ENCODE assay signal across 8 mouse cellular contexts in genomic region chr13:75839719-75840481, GRCm38 (mm10). TPM values are rescaled to one million over a fixed set of nuclear protein-coding genes. Genes with fewer than 3 reads are reported as not detected.
DNase-seq lines count a peak whose midpoint lies in the region; ATAC-seq and TF ChIP-seq lines count a peak whose summit lies in the region.

Gene Glrx, plus strand, starts transcription at chr13:75839868.

- no peak for TF ChIP-seq CTCF in kidney, postnatal 0 days (IDR thresholded peaks at IDR 0.05; ENCODE audit: low read depth)
- TF ChIP-seq CTCF in liver, adult 2 months (IDR thresholded peaks at IDR 0.05; ENCODE audit: low read depth, low read length): no peak

- H3K4me3 ChIP-seq in brown adipose tissue, adult 24 weeks (ENCODE audit: insufficient read depth, low read depth, low read length): peak within 1 kb of the TSS; percentile 73
- H3K4me3 ChIP-seq in heart, embryonic 13.5 days: peak within 1 kb of the TSS; percentile 77
- H3K4me3 ChIP-seq in kidney, postnatal 0 days (replicated peaks; ENCODE audit: low read depth, low read length): peak within 1 kb of the TSS; percentile 53
- H3K4me3 ChIP-seq in liver, adult 2 months (ENCODE audit: insufficient read depth, low read depth, low read length): peak within 1 kb of the TSS; percentile 68
- peak within 1 kb of the TSS; percentile 77 for H3K4me3 ChIP-seq in myocyte

- H3K27ac ChIP-seq in brown adipose tissue, adult 24 weeks (replicated peaks; ENCODE audit: low read depth, low read length): peak within 1 kb of the TSS; percentile 54
- H3K27ac ChIP-seq in heart, embryonic 13.5 days (replicated peaks): peak within 1 kb of the TSS; percentile 95
- H3K27ac ChIP-seq in kidney, postnatal 0 days: peak within 1 kb of the TSS; percentile 86
- peak within 1 kb of the TSS; percentile 63 for H3K27ac ChIP-seq in liver, adult 2 months (replicated peaks; ENCODE audit: insufficient read depth, low read depth, low read length)

- DNase-seq in CD4-positive helper T cell, adult 2 months (ENCODE audit: low read depth, low spot score): peak; percentile 75
- DNase-seq in fibroblast of lung, adult 2 months (ENCODE audit: low read depth): peak; percentile 74
- DNase-seq in kidney, postnatal 0 days (ENCODE audit: low spot score): peak; percentile 95
- DNase-seq in liver, adult 2 months (ENCODE audit: extremely low read depth, low read depth, low spot score): peak; percentile 89
- peak; percentile 63 to 78 for DNase-seq in spleen, postnatal 4 days (ENCODE audit: low spot score in 2 of 2)

- peak within 1 kb of the TSS; percentile 78 for H3K4me2 ChIP-seq in heart, embryonic 13.5 days
- peak within 1 kb of the TSS; percentile 59 for H3K4me2 ChIP-seq in kidney, postnatal 0 days (ENCODE audit: low read length)
- peak within 1 kb of the TSS; percentile 96 for H3K4me2 ChIP-seq in myocyte (ENCODE audit: low read depth)

- H3K4me1 ChIP-seq in brown adipose tissue, adult 24 weeks (ENCODE audit: control insufficient read depth, insufficient read depth, insufficient read length, low read length): peaks cover 22% of the 10 kb centered on the region
- H3K4me1 ChIP-seq in heart, embryonic 13.5 days: peaks cover 46% of the 10 kb centered on the region
- H3K4me1 ChIP-seq in kidney, postnatal 0 days (replicated peaks; ENCODE audit: insufficient read depth, low read length): peaks cover 9% of the 10 kb centered on the region
- peaks cover 26% of the 10 kb centered on the region for H3K4me1 ChIP-seq in liver, adult 2 months (ENCODE audit: control insufficient read depth, insufficient read depth, low read length)

- H3K9ac ChIP-seq in heart, embryonic 13.5 days: peak within 1 kb of the TSS; percentile 86
- H3K9ac ChIP-seq in kidney, postnatal 0 days (ENCODE audit: low read depth, low read length): peak within 1 kb of the TSS; percentile 56
- peak within 1 kb of the TSS; percentile 60 for H3K9ac ChIP-seq in liver, adult 2 months (ENCODE audit: low read depth, low read length)

- H3K27me3 ChIP-seq in heart, embryonic 13.5 days (replicated peaks): no peaks in the 10 kb centered on the region
- no peaks in the 10 kb centered on the region for H3K27me3 ChIP-seq in kidney, postnatal 0 days (ENCODE audit: insufficient read depth, low read length)
- H3K27me3 ChIP-seq in liver, adult 2 months (ENCODE audit: control insufficient read depth, insufficient read depth, low read length): no peaks in the 10 kb centered on the region
- no peaks in the 10 kb centered on the region for H3K27me3 ChIP-seq in myocyte (ENCODE audit: control insufficient read depth, insufficient read depth, insufficient read length)

- peak; percentile 79 for TF ChIP-seq POLR2A in liver, adult 2 months (IDR thresholded peaks at IDR 0.05; ENCODE audit: extremely low read depth, insufficient read depth, low read length)
- peak; percentile 81 for TF ChIP-seq POLR2A in myocyte (IDR thresholded peaks at IDR 0.05; ENCODE audit: insufficient read length, low read depth)

- H3K79me2 ChIP-seq in liver, adult 2 months (ENCODE audit: control insufficient read depth, insufficient read depth, low read length): no peaks in the 10 kb centered on the region; the same call in 1 of the 2 replicates
- H3K79me2 ChIP-seq in myocyte (ENCODE audit: control insufficient read depth, insufficient read depth): peaks cover 20% of the 10 kb centered on the region

- no peak within 1 kb of the TSS for H3ac ChIP-seq in myocyte (ENCODE audit: control insufficient read depth, insufficient read length)

- no peaks in the 10 kb centered on the region for H3K9me3 ChIP-seq in heart, embryonic 13.5 days
- H3K9me3 ChIP-seq in kidney, postnatal 0 days (replicated peaks; ENCODE audit: low read length): no peaks in the 10 kb centered on the region

- no peaks in the 10 kb centered on the region for H3K36me3 ChIP-seq in heart, embryonic 13.5 days
- H3K36me3 ChIP-seq in kidney, postnatal 0 days (ENCODE audit: insufficient read depth, low read length): no peaks in the 10 kb centered on the region
- H3K36me3 ChIP-seq in liver, adult 2 months (ENCODE audit: control insufficient read depth, insufficient read depth, low read length): no peaks in the 10 kb centered on the region
- H3K36me3 ChIP-seq in myocyte (ENCODE audit: control insufficient read depth, insufficient read depth): no peaks in the 10 kb centered on the region

- ATAC-seq in heart, embryonic 13.5 days (ENCODE audit: extremely low read depth, insufficient number of reproducible peaks, low FRiP score, low TSS enrichment): peak; percentile 73
- ATAC-seq in kidney, postnatal 0 days (replicated peaks; ENCODE audit: low FRiP score, low read depth): peak; percentile 93

- WGBS in heart, embryonic 13.5 days: 1% methylated on average over 12 of the region's 12 CpGs
- under 1% methylated on average over 12 of the region's 12 CpGs for WGBS in kidney, postnatal 0 days
- under 1% methylated on average over 12 of the region's 12 CpGs for WGBS in liver, adult 2 months

TF ChIP-seq in myocyte, 11 proteins besides CTCF, POLR2A, EP300 and RAD21:
- TF ChIP-seq POLR2AphosphoS2 (IDR thresholded peaks at IDR 0.05; ENCODE audit: insufficient read length, low read depth): peak; percentile 83
- TF ChIP-seq MYOG (IDR thresholded peaks at IDR 0.05; ENCODE audit: control insufficient read depth in 1 of 3, insufficient read depth in 1 of 3, insufficient read length in 2 of 3, low read depth in 2 of 3): peak in 2 of 3 experiments; percentile 60 to 69
- TF ChIP-seq MYOD1 (IDR thresholded peaks at IDR 0.05; ENCODE audit: control insufficient read depth in 1 of 3, insufficient read length in 2 of 3, low read depth in 2 of 3): peak; percentile 30 to 69 (median 61)
- TF ChIP-seq REST (IDR thresholded peaks at IDR 0.05; ENCODE audit: insufficient read depth, insufficient read length): no peak

RNA-seq across cellular contexts. Expression of gene Glrx, which starts in this region (rescaled TPM):
- polyA plus RNA-seq in brown adipose tissue, adult 24 weeks (2012; ENCODE audit: insufficient read depth, insufficient read length, missing spikeins): 39.4 and 47.7 TPM in 2 replicates
- polyA plus RNA-seq in heart, embryonic 13.5 days (2015; fragmentation: Nextera tagmentation; extraction: Ambion mirVana): 99.2 and 104 TPM in 2 replicates
- 67.5 and 72.1 TPM in 2 replicates for polyA plus RNA-seq in kidney, postnatal 0 days (2015; fragmentation: Nextera tagmentation; extraction: Ambion mirVana)
- 63.6 and 86.8 TPM in 2 replicates for total RNA-seq in liver, adult 2 months (2014; rRNA removed)
- polyA plus RNA-seq in liver, adult 2 months (2012; rRNA removed): 41.4 and 59.6 TPM in 2 replicates
- polyA plus RNA-seq in myocyte (2012; fragmentation: generic; extraction: Trizol): 27.5 TPM

Comparison
In these comparisons a context has a peak if more than half of its experiments do, and no peak if none do; other contexts are left out.
1. Peak in every context shown above with its lines: DNase-seq, ATAC-seq, H3K4me3 ChIP-seq and H3K27ac ChIP-seq.